Mouse (Mus musculus) embryo, embryonic 11.5 days (tissue): ENCODE measurements at regions not wholly inside any gene's neighbourhood (a gene's known extent, or its start where the extent isn't known, plus 50 kb on each side); places are given as distances from the start of the nearest gene placed in this dataset.

Experiments used
- DNase-seq: peaks from one replicate; pipeline ENCODE4 v3.0.0-alpha.2; 2012; ENCODE audit warnings: low read depth, low spot score

- DNase-seq, result peak; percentile 46
Measured at GRCm38 (mm10) chr14:100352961-100353452, 68.5 kb upstream of the Klf12 start.

GRCm38 (mm10) chr14:100351004-100351403 is 66.5 kb upstream of the Klf12 start:
- no peak for DNase-seq

DNA sequence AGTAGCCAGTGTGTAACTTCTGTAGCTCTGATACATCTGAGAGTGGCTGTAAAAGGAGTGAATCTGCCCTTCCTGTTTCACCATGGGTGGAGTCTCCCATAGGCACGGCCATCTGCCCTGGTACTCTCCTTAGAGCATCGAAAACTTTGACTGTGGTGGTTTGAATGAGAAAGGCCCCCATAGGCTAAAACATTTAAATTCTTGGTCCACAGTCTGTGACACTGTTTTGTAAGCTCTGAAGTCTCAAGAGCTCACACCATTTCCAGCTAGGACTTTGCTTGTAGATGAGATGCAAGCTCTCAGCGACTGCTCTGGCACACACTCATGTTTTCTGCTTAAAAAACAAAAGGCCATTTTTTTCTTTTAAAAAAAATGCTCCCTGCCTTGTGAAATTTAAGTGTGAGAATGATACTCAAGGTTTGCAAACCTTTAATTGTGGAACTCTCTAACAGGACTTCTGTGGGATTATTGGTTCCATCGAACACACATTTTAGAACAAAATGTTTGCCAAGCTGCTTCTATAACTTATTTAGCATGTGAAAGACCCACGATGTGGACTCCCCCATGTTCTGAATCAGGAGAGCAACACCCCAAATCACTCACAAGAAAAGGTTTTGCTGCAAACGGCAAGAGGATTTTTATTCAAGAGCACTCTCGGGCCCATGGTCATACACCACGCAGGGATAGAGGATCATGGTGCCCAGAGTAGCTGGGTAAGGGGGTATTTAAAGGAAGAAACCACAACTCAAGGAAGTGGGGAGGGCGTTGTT is 65.7 kb upstream of the Klf12 start:
- DNase-seq, result no peak

GRCm38 (mm10) chr14:100348336-100349164 is 64.1 kb upstream of the Klf12 start:
- no peak for DNase-seq

- no peak for DNase-seq
Measured at GRCm38 (mm10) chr14:100336926-100337325, 52.4 kb upstream of the Klf12 start.
